Mouse (Mus musculus) hindbrain, postnatal 0 days (tissue): ENCODE results near the gene Tulp2. TPM values are rescaled to one million over a fixed set of nuclear protein-coding genes. Genes with fewer than 3 reads are reported as not detected.
A peak's percentile ranks its signal among the peaks of the same experiment; 100 is the strongest.

Source experiments
- ATAC-seq: fragments of 200-750 bp; cut with Nextera tagmentation; 2 replicates; pipeline ENCODE4 v1.8.0; 2017; ENCODE audit warnings: mild to moderate bottlenecking, moderate TSS enrichment, moderate library complexity
- DNase-seq: peaks from one replicate; pipeline ENCODE4 v3.0.0-alpha.2; 2015; ENCODE audit warnings: low spot score
- H3K27ac ChIP-seq: fragments of 300-500 bp; sonication (generic); 2 replicates; pipeline ENCODE4 v1.5.1; 2014; ENCODE audit warnings: mild to moderate bottlenecking
- H3K27me3 ChIP-seq: fragments of 300-500 bp; sonication (generic); 2 replicates; pipeline ENCODE4 v1.6.1; 2014; ENCODE audit warnings: low read length, mixed read lengths; ENCODE audit not compliant: insufficient read depth
- H3K36me3 ChIP-seq: fragments of 300-500 bp; sonication (generic); 2 replicates; pipeline ENCODE4 v1.6.1; 2014; ENCODE audit warnings: low read length, mixed read lengths; ENCODE audit not compliant: insufficient read depth
- H3K4me1 ChIP-seq: fragments of 300-500 bp; sonication (generic); 2 replicates; pipeline ENCODE4 v1.6.1; 2014; ENCODE audit warnings: antibody characterized with exemption, low read length, mixed read lengths; ENCODE audit not compliant: insufficient read depth
- H3K4me2 ChIP-seq: fragments of 300-500 bp; sonication (generic); 2 replicates; pipeline ENCODE4 v1.6.1; 2014; ENCODE audit warnings: low read depth, mild to moderate bottlenecking, low read length, moderate library complexity, mixed read lengths
- H3K4me3 ChIP-seq: fragments of 300-500 bp; sonication (generic); 2 replicates; pipeline ENCODE4 v1.5.1; 2014; ENCODE audit warnings: low read length
- H3K9ac ChIP-seq: fragments of 300-500 bp; sonication (generic); replicated peaks from 2 replicates; pipeline ENCODE4 v1.6.1; 2014; ENCODE audit warnings: mild to moderate bottlenecking, low read length, moderate library complexity, mixed read lengths
- H3K9me3 ChIP-seq: fragments of 300-500 bp; sonication (generic); 2 replicates; pipeline ENCODE4 v1.6.1; 2016; ENCODE audit warnings: low read length, mixed read lengths
- CTCF ChIP-seq: IDR thresholded peaks from 2 replicates; pipeline ENCODE4 v1.5.1; 2016; ENCODE audit warnings: antibody characterized with exemption, control low read depth, low read depth
- WGBS: fragments of 180-500 bp; shearing (Covaris S2); extraction: QIAGEN DNeasy Blood & Tissue Kit; methylation state at CpG from one replicate; pipeline ENCODE4 v1.1.7; 2014; 5-methylcytosine and 5-hydroxymethylcytosine counted together
- polyA plus RNA-seq: library from polyadenylated mRNA; unstranded; fragments of >200 nt; fragmentation: Nextera tagmentation; extraction: Ambion mirVana; gene quantifications from 2 replicates; pipeline ENCODE4 v1.2.1, GENCODE M21; 2015
- total RNA-seq: library from RNA; depleted of rRNA; stranded (reverse); fragments of >200 nt; gene quantifications from 2 replicates; pipeline ENCODE4 v1.2.3, GENCODE M21; 2014

Tulp2 gene
- total and polyA plus RNA-seq, 2 experiments from 2014 or later: 0.21 TPM

- H3K9ac ChIP-seq: no peak overlapping the region
- peaks cover 11% of the 10 kb centered on the region; the same call in 1 of the 2 replicates for H3K4me1 ChIP-seq
- DNase-seq: no peak
- TF ChIP-seq CTCF: no peak
- no peaks in the 10 kb centered on the region for H3K27me3 ChIP-seq
- no peak overlapping the region for H3K4me3 ChIP-seq
- H3K36me3 ChIP-seq: no peaks in the 10 kb centered on the region
- H3K4me2 ChIP-seq: no peak overlapping the region
- H3K9me3 ChIP-seq: no peaks in the 10 kb centered on the region
- ATAC-seq: no peak
- H3K27ac ChIP-seq: no peak overlapping the region
- 91% methylated on average over 7 of the region's 7 CpGs for WGBS
These were observed 38.9 kb downstream of the Tulp2 start for GRCm38 (mm10) chr7:45520605-45521004.

DNA sequence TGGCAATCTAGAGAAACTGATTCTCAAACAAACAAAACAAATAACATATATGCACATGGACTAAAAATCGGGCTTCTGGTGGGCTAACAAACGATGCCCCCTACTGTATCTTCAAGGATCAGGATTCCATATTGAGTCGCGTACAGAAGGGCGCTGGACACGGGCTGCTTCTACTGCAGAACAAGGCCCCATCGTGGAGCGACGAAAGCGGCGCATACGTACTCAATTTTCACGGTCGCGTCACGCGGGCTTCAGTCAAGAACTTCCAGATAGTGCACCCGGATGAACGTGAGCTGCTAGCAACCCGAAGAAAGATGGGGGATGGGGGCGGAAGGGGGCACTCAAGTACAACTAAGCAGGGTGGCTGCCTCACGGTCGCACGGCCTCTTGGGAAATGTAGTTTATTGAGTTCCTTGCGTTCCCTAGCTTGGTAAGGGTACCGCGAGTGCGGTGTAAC, 40.1 kb downstream of the Tulp2 start:
- under 1% methylated on average over 28 of the region's 28 CpGs for WGBS
- peak; percentile 71 for ATAC-seq
- H3K4me3 ChIP-seq: peak overlapping the region; percentile 47
- H3K27ac ChIP-seq: peak overlapping the region; percentile 81
- H3K4me2 ChIP-seq: peak overlapping the region; percentile 61
- peaks cover 11% of the 10 kb centered on the region; the same call in 1 of the 2 replicates for H3K4me1 ChIP-seq
- peak overlapping the region; percentile 58 for H3K9ac ChIP-seq
- H3K27me3 ChIP-seq: no peaks in the 10 kb centered on the region
- peak; percentile 96 for DNase-seq
- no peaks in the 10 kb centered on the region for H3K36me3 ChIP-seq
- no peaks in the 10 kb centered on the region for H3K9me3 ChIP-seq
- peak; percentile 55 for TF ChIP-seq CTCF

GRCm38 (mm10) chr7:45522194-45522752, 40.6 kb downstream of the Tulp2 start:
- 51% methylated on average over 16 of the region's 16 CpGs for WGBS

DNA sequence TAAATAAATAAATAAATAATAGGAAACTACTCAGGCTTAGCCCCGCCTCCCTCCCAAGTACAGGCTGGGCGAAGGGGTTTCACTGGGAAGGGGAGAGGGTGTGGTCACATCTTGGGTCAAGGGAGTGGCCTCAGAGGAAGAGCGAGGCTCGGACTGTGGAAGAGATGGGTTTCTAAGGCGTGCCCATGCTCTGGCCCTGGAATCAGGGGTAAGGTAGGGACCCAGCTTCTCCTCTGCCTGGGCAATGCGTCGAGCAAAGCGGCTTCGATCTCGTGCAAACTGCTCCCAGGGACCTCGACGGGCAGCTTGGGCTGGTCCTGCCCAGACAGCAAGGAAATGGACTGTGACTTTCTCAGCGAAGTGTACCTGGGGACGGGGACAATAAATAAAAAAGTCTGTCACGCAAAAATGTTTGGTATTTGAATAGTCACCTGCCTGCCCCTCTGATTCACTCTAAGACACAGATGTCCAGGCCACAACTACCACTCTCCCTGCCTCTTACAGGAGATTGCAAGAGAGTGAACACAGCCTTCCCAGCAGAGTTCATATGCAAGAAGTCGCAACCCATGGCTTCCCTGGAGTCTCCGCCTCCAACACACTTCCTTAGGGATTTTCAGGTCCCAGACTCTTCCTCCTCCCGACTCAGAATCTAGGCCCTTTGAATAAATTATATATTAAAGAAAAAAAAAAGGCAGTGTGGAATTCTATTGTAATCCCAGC, 41.4 kb downstream of the Tulp2 start:
- Histone ChIP-seq H3K27me3 (no peaks in the 10 kb centered on the region), H3K4me3 (no peak overlapping the region), H3K4me2 (peak overlapping the region; percentile 2; the same call in 1 of the 2 replicates), H3K27ac (no peak overlapping the region), H3K9me3 (no peaks in the 10 kb centered on the region), H3K36me3 (no peaks in the 10 kb centered on the region), H3K4me1 (peaks cover 11% of the 10 kb centered on the region; the same call in 1 of the 2 replicates), H3K9ac (no peak overlapping the region)
- DNase-seq (no peak), ATAC-seq (no peak)
- WGBS: 82% methylated on average over 18 of the region's 18 CpGs
- TF ChIP-seq CTCF: no peak

More at GRCm38 (mm10) chr7:45522194-45522752, 40.6 kb downstream of the Tulp2 start:
- Histone ChIP-seq H3K27ac (no peak overlapping the region), H3K27me3 (no peaks in the 10 kb centered on the region), H3K36me3 (no peaks in the 10 kb centered on the region), H3K4me2 (peak overlapping the region; percentile 61), H3K9ac (no peak overlapping the region; the same call in 1 of the 2 replicates), H3K4me3 (peak overlapping the region; percentile 47), H3K4me1 (peaks cover 11% of the 10 kb centered on the region; the same call in 1 of the 2 replicates), H3K9me3 (no peaks in the 10 kb centered on the region)
- no peak for DNase-seq
- no peak for TF ChIP-seq CTCF
- ATAC-seq: no peak

DNA sequence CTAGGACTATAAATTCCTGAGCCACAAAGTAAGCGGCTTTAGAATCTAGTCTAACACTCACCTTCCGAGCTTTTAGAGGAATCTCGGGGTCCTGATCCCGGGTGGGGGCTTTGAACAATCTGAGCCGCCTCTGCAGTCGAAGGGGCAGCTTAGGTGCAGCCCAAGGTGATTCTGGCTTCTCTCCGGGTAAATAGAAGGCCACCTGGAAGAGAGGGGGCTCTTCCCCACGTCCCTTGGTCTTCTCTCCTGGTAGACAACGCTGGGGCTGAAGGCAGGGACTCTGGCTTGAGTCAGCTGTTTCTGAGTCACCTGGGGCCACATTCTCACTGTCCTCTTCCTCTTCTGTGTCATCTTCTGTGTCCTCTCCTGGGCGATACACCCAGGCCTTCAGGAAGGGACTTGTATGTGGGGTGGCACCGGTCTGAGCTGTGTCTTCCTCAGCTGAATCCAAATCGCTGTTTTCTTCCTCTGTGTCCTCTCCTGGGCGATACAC, 42.0 kb downstream of the Tulp2 start:
- no peak for TF ChIP-seq CTCF
- no peaks in the 10 kb centered on the region for H3K9me3 ChIP-seq
- H3K9ac ChIP-seq: no peak overlapping the region
- no peaks in the 10 kb centered on the region for H3K36me3 ChIP-seq
- no peak overlapping the region for H3K4me3 ChIP-seq
- no peak overlapping the region for H3K27ac ChIP-seq
- 81% methylated on average over 13 of the region's 13 CpGs for WGBS
- DNase-seq (no peak), ATAC-seq (no peak)
- no peaks in the 10 kb centered on the region for H3K27me3 ChIP-seq
- peak overlapping the region; percentile 2; the same call in 1 of the 2 replicates for H3K4me2 ChIP-seq
- H3K4me1 ChIP-seq: peaks cover 11% of the 10 kb centered on the region; the same call in 1 of the 2 replicates

DNA sequence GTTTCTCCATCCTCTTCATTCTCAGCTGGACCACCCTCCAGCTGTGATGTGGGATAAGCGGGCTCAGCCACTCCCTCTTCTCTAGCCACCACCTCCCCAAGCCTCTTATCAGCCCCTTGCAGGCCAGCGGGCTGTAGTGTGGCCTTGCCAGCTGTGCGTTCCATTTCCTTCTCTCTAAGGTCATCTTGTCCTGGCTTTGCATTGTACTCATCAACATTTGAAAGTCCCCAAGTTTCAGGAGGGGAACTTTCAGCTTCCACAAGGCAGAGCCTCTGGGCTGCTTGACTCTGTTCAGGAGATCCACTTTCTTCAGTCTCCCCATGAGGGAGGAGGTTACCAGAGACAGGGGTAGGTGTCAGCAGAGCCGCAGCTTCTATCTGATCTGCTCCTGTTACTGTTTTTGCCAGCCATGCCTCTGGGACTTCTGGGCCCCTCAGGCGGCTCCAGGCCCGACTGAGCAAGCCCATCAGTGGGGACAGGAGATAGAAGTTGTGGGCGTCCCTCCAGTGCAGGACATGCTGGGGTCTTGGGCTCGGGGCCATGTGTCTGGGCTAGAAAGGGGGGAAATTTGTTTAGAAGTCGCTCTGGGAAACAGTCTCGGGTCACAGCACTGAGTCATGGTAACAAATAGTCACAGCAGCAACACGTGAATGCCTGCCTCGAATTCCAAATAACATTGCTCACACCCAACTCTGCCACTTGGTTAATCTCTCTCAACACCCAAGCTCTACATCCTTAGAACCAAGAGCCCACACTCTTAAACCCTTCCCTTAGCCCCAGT, 43.4 kb downstream of the Tulp2 start:
- Histone ChIP-seq H3K27ac (peak overlapping the region; percentile 83), H3K36me3 (no peaks in the 10 kb centered on the region), H3K9ac (peak overlapping the region; percentile 71), H3K4me3 (peak overlapping the region; percentile 71), H3K9me3 (no peaks in the 10 kb centered on the region), H3K4me2 (peak overlapping the region; percentile 64), H3K4me1 (peaks cover 11% of the 10 kb centered on the region; the same call in 1 of the 2 replicates), H3K27me3 (no peaks in the 10 kb centered on the region)
- DNase-seq: peak; percentile 35
- no peak for TF ChIP-seq CTCF
- no peak for ATAC-seq
- WGBS: 24% methylated on average over 12 of the region's 12 CpGs
